Mouse (Mus musculus): Measurements from ENCODE around the gene Fam25c. TPM values are rescaled to one million over a fixed set of nuclear protein-coding genes. Genes with fewer than 3 reads are reported as not detected.

The Fam25c gene
- total RNA-seq, 2 experiments from 2014 or later = not detected

Other genes with a start within 250 kb of the Fam25c start
- gene Npy4r, start 202.9 kb downstream of the Fam25c start, total RNA-seq (2015) = not detected in 2 replicates
- gene Npy4r, start 202.9 kb downstream of the Fam25c start, total RNA-seq (2017) = not detected in 2 replicates
- not detected in 2 replicates for gene Gprin2, start 153.8 kb downstream of the Fam25c start, total RNA-seq (2015)
- not detected in 2 replicates for gene Gprin2, start 153.8 kb downstream of the Fam25c start, total RNA-seq (2017)
- not detected in 2 replicates for gene Syt15, start 135.8 kb downstream of the Fam25c start, total RNA-seq (2015)
- gene Syt15, start 135.8 kb downstream of the Fam25c start, total RNA-seq (2017) = not detected in 2 replicates
- 7.9 and 13.2 TPM in 2 replicates for gene Shld2, start 44.9 kb downstream of the Fam25c start, total RNA-seq (2015)
- gene Shld2, start 44.9 kb downstream of the Fam25c start, total RNA-seq (2017) = 13.3 and 14.2 TPM in 2 replicates
- gene Glud1, start 44.7 kb downstream of the Fam25c start, total RNA-seq (2015) = 182 and 187 TPM in 2 replicates
- 118 and 134 TPM in 2 replicates for gene Glud1, start 44.7 kb downstream of the Fam25c start, total RNA-seq (2017)
- not detected in 2 replicates for gene Sncg, start 19.4 kb upstream of the Fam25c start, total RNA-seq (2015)
- gene Sncg, start 19.4 kb upstream of the Fam25c start, total RNA-seq (2017) = not detected in 2 replicates
- gene Mmrn2, start 20.0 kb upstream of the Fam25c start, total RNA-seq (2015) = not detected in 2 replicates
- gene Mmrn2, start 20.0 kb upstream of the Fam25c start, total RNA-seq (2017) = not detected in 2 replicates
- gene Bmpr1a, start 147.9 kb upstream of the Fam25c start, total RNA-seq (2015) = 0.39 and 0.68 TPM in 2 replicates
- gene Bmpr1a, start 147.9 kb upstream of the Fam25c start, total RNA-seq (2017) = 0.25 and 0.41 TPM in 2 replicates
- gene 9230112D13Rik, start 167.4 kb upstream of the Fam25c start, total RNA-seq (2015) = not detected in 2 replicates
- gene 9230112D13Rik, start 167.4 kb upstream of the Fam25c start, total RNA-seq (2017) = not detected in 2 replicates
- not detected in 2 replicates for gene Ldb3, start 233.2 kb upstream of the Fam25c start, total RNA-seq (2015)
- not detected in 2 replicates for gene Ldb3, start 233.2 kb upstream of the Fam25c start, total RNA-seq (2017)
- not detected in 2 replicates for gene Opn4, start 244.7 kb upstream of the Fam25c start, total RNA-seq (2015)
- not detected in 2 replicates for gene Opn4, start 244.7 kb upstream of the Fam25c start, total RNA-seq (2017)

Measured in megakaryocyte progenitor cell, adult 5-6 weeks (primary cell).